Mouse (Mus musculus): ENCODE results near the gene Tfap2e. TPM values are rescaled to one million over a fixed set of nuclear protein-coding genes. Genes with fewer than 3 reads are reported as not detected.

Tfap2e gene
- total and polyA plus RNA-seq, 2 experiments from 2014 or later, result not detected

DNA sequence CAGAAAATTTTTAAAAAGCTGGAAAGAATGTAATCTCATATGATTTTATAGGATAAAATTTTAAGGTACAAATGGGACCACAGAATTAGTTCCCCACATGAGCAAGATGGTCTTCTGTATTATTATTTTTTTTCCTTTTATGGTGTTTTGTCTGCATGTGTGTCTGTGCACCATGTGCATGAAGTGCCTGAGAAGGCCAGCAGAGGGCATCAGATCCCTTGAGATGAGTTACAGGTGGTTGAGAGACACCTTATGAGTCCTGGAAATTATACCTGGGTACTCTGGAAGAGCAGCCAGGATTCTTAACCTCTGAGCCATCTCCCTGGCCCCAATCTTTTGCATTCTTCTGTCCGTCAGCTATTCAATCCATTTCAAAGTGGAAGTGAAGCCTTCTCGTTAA, 69.0 kb downstream of the Tfap2e start:
- H3K4me2 ChIP-seq (ENCODE audit: low read depth, low read length), result no peak overlapping the region
- 73% methylated on average over 2 of the region's 2 CpGs for WGBS
- DNase-seq (ENCODE audit: low spot score) (no peak), ATAC-seq (ENCODE audit: insufficient read depth, low read depth) (no peak)
- H3K36me3 ChIP-seq (replicated peaks; ENCODE audit: control insufficient read depth, insufficient read depth, low read length), result no peaks in the 10 kb centered on the region
- TF ChIP-seq EP300 (IDR thresholded peaks at IDR 0.05; ENCODE audit: low read depth), result no peak
- no peak for TF ChIP-seq CTCF (IDR thresholded peaks at IDR 0.05; ENCODE audit: low read depth)
- no peak overlapping the region for H3K4me3 ChIP-seq (ENCODE audit: low read depth, low read length)
- no peak overlapping the region for H3K9ac ChIP-seq (replicated peaks; ENCODE audit: low read depth, low read length)
- no peak overlapping the region for H3K27ac ChIP-seq (ENCODE audit: low read depth)
- H3K9me3 ChIP-seq (replicated peaks; ENCODE audit: control insufficient read depth, low read length), result 0 out of 2 replicates have a peak, but pooled peaks cover 5% of the 10 kb centered on the region
- H3K27me3 ChIP-seq (ENCODE audit: control insufficient read depth, insufficient read depth, low read length), result no peaks in the 10 kb centered on the region
- H3K4me1 ChIP-seq (ENCODE audit: control insufficient read depth, insufficient read depth), result no peaks in the 10 kb centered on the region

Other genes with a start within 250 kb of the Tfap2e start
- 0.31 and 1.5 TPM in 2 replicates for gene Ago4, start 202.8 kb downstream of the Tfap2e start, total RNA-seq (2014; rRNA removed; ENCODE audit: low replicate concordance)
- 0.92 and 0.93 TPM in 2 replicates for gene Ago4, start 202.8 kb downstream of the Tfap2e start, polyA plus RNA-seq (2015; fragmentation: Nextera tagmentation; extraction: Ambion mirVana)
- gene Clspn, start 179.3 kb downstream of the Tfap2e start, total RNA-seq (2014; rRNA removed; ENCODE audit: low replicate concordance), result 6.9 and 12.9 TPM in 2 replicates
- gene Clspn, start 179.3 kb downstream of the Tfap2e start, polyA plus RNA-seq (2015; fragmentation: Nextera tagmentation; extraction: Ambion mirVana), result 6.0 and 7.0 TPM in 2 replicates
- gene 5730409E04Rik, start 126.4 kb downstream of the Tfap2e start, total RNA-seq (2014; rRNA removed; ENCODE audit: low replicate concordance), result 3.4 and 5.8 TPM in 2 replicates
- gene 5730409E04Rik, start 126.4 kb downstream of the Tfap2e start, polyA plus RNA-seq (2015; fragmentation: Nextera tagmentation; extraction: Ambion mirVana), result 2.8 and 3.1 TPM in 2 replicates
- 232 and 263 TPM in 2 replicates for gene Psmb2, start 58.6 kb downstream of the Tfap2e start, total RNA-seq (2014; rRNA removed; ENCODE audit: low replicate concordance)
- 443 and 455 TPM in 2 replicates for gene Psmb2, start 58.6 kb downstream of the Tfap2e start, polyA plus RNA-seq (2015; fragmentation: Nextera tagmentation; extraction: Ambion mirVana)
- gene Ncdn, start 17.2 kb upstream of the Tfap2e start, total RNA-seq (2014; rRNA removed; ENCODE audit: low replicate concordance), result 29.0 and 36.2 TPM in 2 replicates
- 11.0 TPM in 2 replicates for gene Ncdn, start 17.2 kb upstream of the Tfap2e start, polyA plus RNA-seq (2015; fragmentation: Nextera tagmentation; extraction: Ambion mirVana)
- 50.6 and 69.0 TPM in 2 replicates for gene AU040320, start 17.3 kb upstream of the Tfap2e start, total RNA-seq (2014; rRNA removed; ENCODE audit: low replicate concordance)
- gene AU040320, start 17.3 kb upstream of the Tfap2e start, polyA plus RNA-seq (2015; fragmentation: Nextera tagmentation; extraction: Ambion mirVana), result 15.7 and 16.6 TPM in 2 replicates
- 8.4 and 40.9 TPM in 2 replicates for gene Zmym4, start 231.9 kb upstream of the Tfap2e start, total RNA-seq (2014; rRNA removed; ENCODE audit: low replicate concordance)
- gene Zmym4, start 231.9 kb upstream of the Tfap2e start, polyA plus RNA-seq (2015; fragmentation: Nextera tagmentation; extraction: Ambion mirVana), result 7.9 and 9.4 TPM in 2 replicates

Data from heart, postnatal 0 days (tissue).